Mouse (Mus musculus) forebrain, embryonic 10.5 days (tissue): ENCODE measurements around the gene Myoz1. TPM values are rescaled to one million over a fixed set of nuclear protein-coding genes. Genes with fewer than 3 reads are reported as not detected.

ENCODE experiments used
- DNase-seq: peaks from one replicate; pipeline ENCODE4 v3.0.0-alpha.2; 2017; ENCODE audit warnings: low spot score; ENCODE audit errors: extremely low spot score
- H3K27ac ChIP-seq: fragments of 300-500 bp; sonication (generic); 2 replicates; pipeline ENCODE4 v1.5.1; 2016; ENCODE audit warnings: mild to moderate bottlenecking
- H3K27me3 ChIP-seq: fragments of 300-500 bp; sonication (generic); 2 replicates; pipeline ENCODE4 v1.6.1; 2016; ENCODE audit warnings: mild to moderate bottlenecking; ENCODE audit not compliant: poor library complexity, severe bottlenecking
- H3K36me3 ChIP-seq: fragments of 300-500 bp; sonication (generic); replicated peaks from 2 replicates; pipeline ENCODE4 v1.6.1; 2016; ENCODE audit warnings: mild to moderate bottlenecking, moderate library complexity
- H3K4me1 ChIP-seq: fragments of 300-500 bp; sonication (generic); 2 replicates; pipeline ENCODE4 v1.6.1; 2016
- H3K4me3 ChIP-seq: fragments of 300-500 bp; sonication (generic); 2 replicates; pipeline ENCODE4 v1.5.1; 2016; ENCODE audit warnings: mild to moderate bottlenecking, moderate library complexity
- H3K9me3 ChIP-seq: fragments of 300-500 bp; sonication (generic); 2 replicates; pipeline ENCODE4 v1.6.1; 2016; ENCODE audit warnings: mild to moderate bottlenecking, moderate library complexity
- WGBS: fragments of 180-500 bp; shearing (Covaris S2); methylation state at CpG from one replicate; pipeline ENCODE4 v1.1.7; 2016; 5-methylcytosine and 5-hydroxymethylcytosine counted together
- polyA plus RNA-seq: library from polyadenylated mRNA; unstranded; fragments of >200 nt; fragmentation: Nextera tagmentation; extraction: Ambion mirVana; gene quantifications from 2 replicates; pipeline ENCODE4 v1.2.1, GENCODE M21; 2016

Gene Myoz1
- polyA plus RNA-seq, 1 experiment from 2014 or later: 0.15 TPM

DNA sequence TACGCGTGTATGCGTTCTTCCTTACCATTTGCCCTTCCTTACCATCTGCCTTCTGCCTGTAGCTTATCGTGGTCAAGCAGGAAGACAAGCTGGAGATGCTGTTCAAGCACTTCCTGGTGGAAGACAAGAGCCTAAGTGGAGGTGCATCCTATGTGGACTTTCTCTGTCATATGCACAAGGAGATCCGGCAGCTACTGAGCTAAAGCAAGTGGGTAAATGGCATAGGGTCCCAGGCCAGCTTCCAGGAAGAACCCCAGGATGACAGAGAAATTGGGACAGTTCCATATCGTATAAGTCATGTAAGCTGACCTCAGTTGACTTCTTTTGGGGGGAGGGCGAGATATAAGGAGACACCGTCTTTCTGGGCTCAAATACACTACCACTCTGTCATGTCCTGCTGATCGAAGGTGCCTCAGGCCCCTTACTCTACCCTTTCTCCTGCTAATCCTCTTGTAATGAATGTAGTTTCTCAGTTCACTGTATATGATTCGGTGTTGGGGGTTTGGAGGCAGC lies 37.3 kb upstream of the Myoz1 start:
- Histone ChIP-seq H3K27me3 (no peaks in the 10 kb centered on the region), H3K27ac (no peak overlapping the region), H3K9me3 (no peaks in the 10 kb centered on the region), H3K4me1 (peaks cover 49% of the 10 kb centered on the region), H3K36me3 (peaks cover 70% of the 10 kb centered on the region), H3K4me3 (no peak overlapping the region)
- WGBS: 93% methylated on average over 10 of the region's 10 CpGs
- no peak for DNase-seq

DNA sequence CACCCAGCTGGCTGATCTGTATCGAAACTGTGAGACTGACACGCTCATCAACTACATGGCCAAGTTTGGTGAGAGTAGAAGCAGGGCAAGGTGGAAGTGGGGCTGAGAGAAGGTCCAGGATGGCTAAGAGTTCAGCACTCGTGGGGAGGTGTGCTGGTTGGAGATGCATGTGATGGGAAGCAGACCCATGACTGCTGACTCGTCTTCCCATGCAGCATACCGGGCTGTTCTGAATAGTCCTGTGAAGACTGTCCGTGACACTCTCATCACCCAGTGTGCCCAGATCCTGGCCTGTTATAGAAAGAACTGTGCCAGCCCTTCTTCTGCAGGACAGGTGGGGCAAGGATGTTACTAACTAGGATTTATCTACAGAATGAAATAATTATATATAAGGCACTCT lies 35.4 kb upstream of the Myoz1 start:
- H3K36me3 ChIP-seq: peaks cover 78% of the 10 kb centered on the region
- 92% methylated on average over 6 of the region's 6 CpGs for WGBS
- H3K27me3 ChIP-seq: no peaks in the 10 kb centered on the region

DNA sequence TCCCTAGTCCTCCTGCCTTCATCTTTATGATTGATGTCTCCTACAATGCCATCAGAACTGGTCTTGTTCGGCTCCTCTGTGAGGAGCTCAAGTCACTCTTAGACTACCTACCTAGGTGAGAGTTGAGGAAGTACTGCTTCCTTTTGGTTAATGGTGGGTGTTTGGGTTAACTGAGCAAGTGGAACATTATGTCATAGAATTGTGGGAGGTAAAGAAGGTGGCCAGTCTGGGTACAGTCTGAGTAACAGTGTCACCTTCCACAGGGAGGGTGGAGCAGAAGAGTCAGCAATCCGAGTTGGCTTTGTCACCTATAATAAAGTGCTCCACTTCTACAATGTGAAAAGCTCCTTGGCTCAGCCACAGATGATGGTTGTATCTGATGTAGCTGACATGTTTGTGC lies 32.7 kb upstream of the Myoz1 start:
- Histone ChIP-seq H3K36me3 (peaks cover 100% of the 10 kb centered on the region), H3K27ac (no peak overlapping the region), H3K27me3 (no peaks in the 10 kb centered on the region), H3K4me1 (peaks cover 2% of the 10 kb centered on the region), H3K4me3 (no peak overlapping the region), H3K9me3 (no peaks in the 10 kb centered on the region)
- no peak for DNase-seq
- 89% methylated on average over 2 of the region's 2 CpGs for WGBS

More for the DNA sequence above, 35.4 kb upstream of the Myoz1 start:
- Histone ChIP-seq H3K4me1 (peaks cover 30% of the 10 kb centered on the region), H3K9me3 (no peaks in the 10 kb centered on the region), H3K27ac (no peak overlapping the region), H3K4me3 (no peak overlapping the region)
- no peak for DNase-seq

DNA sequence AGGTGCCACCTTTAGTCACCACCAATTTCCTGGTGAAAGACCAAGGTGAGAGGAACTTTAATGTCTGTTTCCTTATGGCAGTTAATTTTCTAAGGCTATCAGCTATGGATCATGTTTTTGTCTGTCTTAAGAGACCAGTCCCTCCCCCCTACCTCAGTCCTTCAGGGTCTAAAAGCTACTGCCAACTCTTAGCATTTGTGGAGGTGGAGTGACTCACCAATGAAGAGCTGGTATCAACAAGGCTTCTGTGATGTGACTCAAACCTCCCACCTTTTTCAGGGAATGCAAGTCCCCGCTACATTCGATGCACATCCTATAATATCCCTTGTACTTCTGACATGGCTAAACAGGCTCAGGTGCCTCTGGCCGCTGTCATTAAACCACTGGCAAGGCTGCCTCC lies 30.2 kb upstream of the Myoz1 start:
- Histone ChIP-seq H3K27me3 (no peaks in the 10 kb centered on the region), H3K36me3 (peaks cover 100% of the 10 kb centered on the region), H3K4me1 (no peaks in the 10 kb centered on the region), H3K9me3 (no peaks in the 10 kb centered on the region), H3K4me3 (no peak overlapping the region), H3K27ac (no peak overlapping the region)
- 95% methylated on average over 3 of the region's 3 CpGs for WGBS
- DNase-seq: no peak

DNA sequence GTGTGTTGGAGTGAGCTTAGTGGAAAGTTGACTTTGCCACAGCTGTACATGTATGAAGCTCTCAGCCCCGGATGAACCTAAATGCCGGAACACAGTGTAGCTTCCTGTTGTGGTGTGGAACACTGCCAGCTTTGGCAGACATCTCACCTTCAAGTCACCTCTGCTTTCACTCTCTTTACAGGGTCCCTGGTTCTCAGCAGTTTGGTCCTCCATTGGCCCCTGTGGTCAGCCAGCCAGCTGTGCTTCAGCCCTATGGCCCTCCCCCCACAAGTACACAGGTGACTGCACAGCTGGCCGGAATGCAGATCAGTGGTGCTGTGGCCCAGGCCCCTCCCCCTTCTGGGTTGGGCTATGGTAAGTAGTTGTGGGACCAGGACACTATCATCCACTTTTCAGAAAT lies 26.2 kb upstream of the Myoz1 start:
- H3K27ac ChIP-seq: no peak overlapping the region
- no peaks in the 10 kb centered on the region for H3K27me3 ChIP-seq
- H3K9me3 ChIP-seq: no peaks in the 10 kb centered on the region
- no peak overlapping the region for H3K4me3 ChIP-seq
- no peaks in the 10 kb centered on the region for H3K4me1 ChIP-seq
- H3K36me3 ChIP-seq: peaks cover 100% of the 10 kb centered on the region
- WGBS: 90% methylated on average over 3 of the region's 3 CpGs
- DNase-seq: no peak

DNA sequence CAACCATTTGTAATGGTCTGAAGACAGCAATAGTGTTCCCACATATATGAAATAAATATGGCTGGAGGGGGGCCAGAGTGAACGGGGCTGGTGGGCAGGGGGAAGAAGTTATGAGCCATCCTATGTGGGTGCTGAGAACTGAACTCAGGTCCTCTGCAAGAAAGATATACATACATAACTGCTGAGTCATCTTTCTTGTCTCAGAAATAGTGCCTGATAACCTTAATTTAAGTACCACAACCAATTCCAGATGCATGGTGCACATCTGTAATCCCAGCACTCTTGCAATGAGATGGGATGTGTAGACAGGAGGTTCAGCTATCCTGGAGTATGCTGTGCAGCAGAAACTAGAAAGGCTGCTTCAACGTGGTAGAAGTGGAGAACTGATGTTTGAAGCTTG lies 25.4 kb upstream of the Myoz1 start:
- no peak overlapping the region for H3K4me3 ChIP-seq
- no peaks in the 10 kb centered on the region for H3K9me3 ChIP-seq
- H3K27me3 ChIP-seq: no peaks in the 10 kb centered on the region
- no peak for DNase-seq
- 95% methylated on average over 2 of the region's 2 CpGs for WGBS
- H3K4me1 ChIP-seq: no peaks in the 10 kb centered on the region
- peaks cover 100% of the 10 kb centered on the region for H3K36me3 ChIP-seq
- no peak overlapping the region for H3K27ac ChIP-seq

DNA sequence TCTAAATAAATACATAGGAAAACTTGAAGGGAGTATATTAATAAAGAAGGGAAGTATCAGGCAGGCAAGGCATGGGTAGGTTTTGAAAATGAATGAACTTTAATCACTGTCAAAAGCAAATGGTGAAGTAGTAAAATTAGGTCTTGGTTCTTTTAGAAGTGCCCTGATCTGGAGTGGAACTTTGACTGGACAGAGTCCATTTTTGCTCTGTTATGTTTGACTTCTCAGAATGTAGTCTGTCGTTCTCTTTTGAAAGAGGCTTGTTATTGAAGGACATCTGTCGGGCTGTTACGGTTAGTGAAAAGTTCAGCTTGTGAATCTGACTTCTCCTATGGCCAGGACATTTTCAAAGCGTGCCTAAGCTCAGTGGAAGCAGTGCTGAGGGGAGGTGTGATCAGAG lies 21.6 kb upstream of the Myoz1 start:
- Histone ChIP-seq H3K36me3 (peaks cover 75% of the 10 kb centered on the region), H3K4me3 (no peak overlapping the region), H3K27ac (no peak overlapping the region), H3K9me3 (no peaks in the 10 kb centered on the region), H3K27me3 (no peaks in the 10 kb centered on the region), H3K4me1 (peaks cover 18% of the 10 kb centered on the region)
- 95% methylated on average over 4 of the region's 4 CpGs for WGBS
- no peak for DNase-seq

DNA sequence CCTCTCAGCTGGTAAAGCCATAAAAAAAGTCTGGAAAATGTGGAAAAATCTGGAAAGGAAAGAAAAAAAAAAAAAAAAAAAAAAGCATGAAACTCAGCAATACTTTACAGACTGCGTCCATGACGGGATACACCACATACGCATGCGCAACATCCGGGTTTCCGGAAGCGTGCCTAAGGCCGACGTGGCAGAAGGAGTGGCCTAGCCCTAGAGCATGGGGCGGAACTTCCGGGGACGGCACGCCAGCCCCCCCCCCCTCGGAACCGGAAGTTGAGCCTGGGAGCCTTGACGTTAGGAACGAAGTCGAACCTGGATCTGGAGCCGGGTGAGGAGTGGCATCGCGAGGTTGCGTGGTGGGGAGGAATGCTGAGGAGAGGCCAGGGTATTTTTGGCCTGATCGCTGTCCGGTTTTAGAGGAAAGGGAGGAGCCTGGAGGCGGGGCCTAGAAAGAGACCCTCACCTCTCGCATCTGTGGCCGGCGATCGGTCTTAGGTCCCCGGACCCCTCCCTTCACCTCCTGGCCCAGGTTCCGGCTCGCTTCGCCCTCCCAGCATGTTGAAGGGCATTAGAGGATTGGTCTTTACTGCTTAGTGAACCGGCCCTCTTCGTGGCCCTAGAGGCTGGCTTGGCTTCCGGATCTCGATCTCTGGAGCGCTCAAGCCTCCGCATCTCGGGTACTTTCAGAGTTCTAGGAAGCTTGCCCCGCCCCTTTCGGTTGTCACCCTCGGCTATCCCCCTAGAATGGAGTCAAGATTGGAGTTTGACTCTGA lies 17.9 kb upstream of the Myoz1 start, which contains the start of gene Sec24c:
Gene Sec24c (plus strand): TSS at position 245 of the 770 bp plus-strand sequence.
- under 1% methylated on average over 43 of the region's 43 CpGs for WGBS
- H3K4me3 ChIP-seq: peak within 1 kb of the TSS; percentile 86
- no peaks in the 10 kb centered on the region for H3K9me3 ChIP-seq
- H3K27ac ChIP-seq: peak within 1 kb of the TSS; percentile 90
- DNase-seq: peak; percentile 100
- H3K36me3 ChIP-seq: peaks cover 38% of the 10 kb centered on the region
- peaks cover 18% of the 10 kb centered on the region for H3K4me1 ChIP-seq
- 0 out of 2 replicates have a peak, but pooled peaks cover under 1% of the 10 kb centered on the region for H3K27me3 ChIP-seq

DNA sequence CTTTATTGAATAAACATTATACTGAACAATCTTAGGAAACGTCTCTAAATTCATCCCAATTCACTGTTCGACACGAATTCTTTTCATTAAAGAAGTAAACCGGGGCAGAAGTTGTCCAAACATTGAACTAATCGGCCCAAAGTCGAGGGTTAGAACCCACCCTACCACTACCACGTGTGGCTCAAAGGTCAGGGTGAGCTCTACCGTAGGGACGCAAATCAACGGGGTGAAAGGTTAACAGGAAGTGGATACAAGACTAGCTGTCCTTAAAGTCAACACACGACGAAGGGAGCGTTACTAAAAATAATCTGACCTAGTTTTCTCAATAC lies 17.4 kb upstream of the Myoz1 start:
- no peaks in the 10 kb centered on the region for H3K9me3 ChIP-seq
- no peak for DNase-seq
- 11% methylated on average over 13 of the region's 13 CpGs for WGBS
- peak overlapping the region; percentile 86 for H3K4me3 ChIP-seq
- peaks cover 18% of the 10 kb centered on the region for H3K4me1 ChIP-seq
- H3K27me3 ChIP-seq: 0 out of 2 replicates have a peak, but pooled peaks cover 6% of the 10 kb centered on the region
- H3K36me3 ChIP-seq: peaks cover 33% of the 10 kb centered on the region
- H3K27ac ChIP-seq: peak overlapping the region; percentile 90

DNA sequence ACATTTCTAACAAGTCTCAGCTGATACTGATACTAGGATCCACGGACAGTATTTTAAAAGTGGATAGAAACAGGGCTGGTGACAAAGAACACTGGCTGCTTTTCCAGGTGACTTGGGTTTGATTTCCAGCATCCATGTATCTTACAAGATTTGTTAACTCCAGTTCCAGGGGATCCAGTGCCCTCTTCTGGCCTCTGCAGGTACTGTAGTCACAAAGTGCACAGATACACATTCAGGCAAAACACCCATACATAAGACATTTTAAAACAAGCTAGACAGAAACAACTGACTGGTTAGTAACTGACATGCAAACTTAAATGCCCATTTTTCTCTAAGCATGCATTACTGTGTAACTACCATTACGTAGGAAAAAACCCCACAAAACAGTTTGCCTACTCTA lies 16.6 kb upstream of the Myoz1 start:
- peak; percentile 37 for DNase-seq
- peak overlapping the region; percentile 86; the same call in 1 of the 2 replicates for H3K4me3 ChIP-seq
- H3K27ac ChIP-seq: no peak overlapping the region
- peaks cover 14% of the 10 kb centered on the region; the same call in 1 of the 2 replicates for H3K27me3 ChIP-seq
- peaks cover 26% of the 10 kb centered on the region for H3K36me3 ChIP-seq
- H3K9me3 ChIP-seq: no peaks in the 10 kb centered on the region
- H3K4me1 ChIP-seq: peaks cover 18% of the 10 kb centered on the region
- WGBS: 91% methylated on average over 2 of the region's 2 CpGs

DNA sequence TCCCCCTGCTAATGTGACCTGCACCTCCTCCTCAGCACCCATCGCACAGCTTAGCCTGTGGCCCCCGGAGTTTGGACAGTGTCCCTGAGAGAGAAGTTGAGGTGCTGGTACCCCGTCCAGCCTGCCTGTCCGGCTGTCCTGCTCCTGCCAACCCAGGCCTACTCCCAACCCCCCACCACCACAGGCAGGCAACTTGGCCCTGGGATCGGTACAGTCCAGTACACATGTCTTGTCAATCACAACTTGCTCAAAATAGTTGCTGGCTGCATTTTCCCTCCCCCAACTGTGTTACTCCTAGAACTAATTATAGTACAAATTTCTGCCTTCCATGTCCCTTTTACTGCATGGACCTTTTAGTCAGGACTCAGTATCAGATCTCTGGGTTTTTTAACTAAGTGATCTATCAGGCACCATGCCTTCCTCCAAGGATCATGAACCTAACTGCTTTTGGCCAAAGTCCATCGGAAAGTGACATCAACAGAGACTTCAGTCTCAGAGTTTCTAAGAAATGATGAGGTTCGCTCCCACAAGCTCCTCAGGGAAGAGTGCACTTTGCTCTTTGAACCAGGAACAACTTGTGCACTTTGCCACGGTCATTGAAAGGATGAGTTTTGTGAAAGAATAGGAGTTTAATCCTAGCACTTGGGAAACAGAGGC lies 11.9 kb upstream of the Myoz1 start, which contains the start of gene Synpo2l:
Gene Synpo2l (minus strand): TSS at position 201 of the 657 bp plus-strand sequence.
- DNase-seq: no peak
- Histone ChIP-seq H3K27me3 (peaks cover 43% of the 10 kb centered on the region), H3K4me3 (no peak within 1 kb of the TSS), H3K27ac (no peak within 1 kb of the TSS), H3K36me3 (no peaks in the 10 kb centered on the region), H3K4me1 (peaks cover 12% of the 10 kb centered on the region), H3K9me3 (no peaks in the 10 kb centered on the region)
- 86% methylated on average over 8 of the region's 8 CpGs for WGBS

DNA sequence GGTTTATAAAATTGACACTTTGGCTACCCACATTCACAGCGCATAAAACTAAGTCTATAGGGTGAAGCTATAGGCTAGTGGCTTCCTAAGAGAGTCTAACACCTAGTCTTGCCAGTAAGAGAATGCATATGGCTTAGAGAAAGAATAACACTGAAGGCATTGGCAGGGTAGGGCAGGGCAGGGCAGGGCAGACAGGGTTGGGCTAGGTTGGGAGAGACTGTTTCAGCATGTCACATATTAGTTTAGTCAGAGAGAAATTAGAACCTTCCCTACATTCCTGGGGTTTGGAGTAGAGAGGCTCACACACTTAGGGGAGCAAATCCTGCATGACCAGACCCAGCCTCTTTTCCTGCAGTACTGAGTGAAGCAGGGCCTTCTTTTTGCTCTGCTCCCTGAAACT lies 11.1 kb upstream of the Myoz1 start:
- H3K4me3 ChIP-seq: no peak overlapping the region
- peaks cover 13% of the 10 kb centered on the region for H3K4me1 ChIP-seq
- no peaks in the 10 kb centered on the region for H3K36me3 ChIP-seq
- DNase-seq: no peak
- WGBS: 72% methylated on average over 1 of the region's 1 CpGs
- H3K27me3 ChIP-seq: peaks cover 51% of the 10 kb centered on the region
- H3K9me3 ChIP-seq: no peaks in the 10 kb centered on the region
- H3K27ac ChIP-seq: no peak overlapping the region

DNA sequence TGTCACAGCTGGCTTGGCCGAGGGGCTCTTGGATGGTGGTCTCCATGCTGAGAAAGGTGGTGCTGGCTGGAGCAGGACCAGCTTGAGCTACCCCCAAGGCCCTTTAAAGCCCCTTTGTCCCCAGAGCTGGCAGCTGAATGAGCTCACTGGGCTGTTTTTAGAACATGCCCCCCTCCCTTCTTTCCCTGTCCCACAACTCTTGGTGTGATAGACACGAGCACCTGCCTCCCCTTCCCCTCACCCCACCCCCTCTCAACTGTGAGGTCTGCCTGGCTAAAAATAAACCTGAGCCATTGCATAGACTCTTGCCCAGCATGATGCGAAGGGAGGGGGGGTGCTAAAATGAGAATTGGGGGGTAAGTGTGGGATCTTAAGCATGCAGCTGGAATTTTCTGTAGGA lies 8.1 kb upstream of the Myoz1 start:
- 62% methylated on average over 3 of the region's 3 CpGs for WGBS
- Histone ChIP-seq H3K4me1 (peaks cover 35% of the 10 kb centered on the region), H3K9me3 (no peaks in the 10 kb centered on the region), H3K27ac (peak overlapping the region; percentile 41; the same call in 1 of the 2 replicates), H3K36me3 (no peaks in the 10 kb centered on the region), H3K27me3 (peaks cover 73% of the 10 kb centered on the region), H3K4me3 (no peak overlapping the region)
- DNase-seq: no peak
